Comparison of ENCODE assay signal across 8 mouse cellular contexts in genomic region chr3:51358181-51358580, GRCm38 (mm10). TPM values are rescaled to one million over a fixed set of nuclear protein-coding genes. Genes with fewer than 3 reads are reported as not detected.
DNase-seq lines count a peak whose midpoint lies in the region; ATAC-seq lines count a peak whose summit lies in the region.

No protein-coding gene starts in this region.

- peaks cover 10% of the 10 kb centered on the region for H3K4me1 ChIP-seq in heart, embryonic 10.5 days
- H3K4me1 ChIP-seq in kidney, embryonic 15.5 days = peaks cover 27% of the 10 kb centered on the region
- H3K4me1 ChIP-seq in liver, embryonic 11.5 days (replicated peaks; ENCODE audit: control insufficient read depth, insufficient read depth, low read length) = peaks cover 9% of the 10 kb centered on the region

- 1% methylated on average over 15 of the region's 15 CpGs for WGBS in heart, embryonic 10.5 days
- WGBS in kidney, embryonic 15.5 days = under 1% methylated on average over 15 of the region's 15 CpGs
- under 1% methylated on average over 15 of the region's 15 CpGs for WGBS in liver, embryonic 11.5 days

- H3K9ac ChIP-seq in kidney, embryonic 15.5 days = no peak overlapping the region
- peak overlapping the region; percentile 18; the same call in 1 of the 2 replicates for H3K9ac ChIP-seq in liver, embryonic 11.5 days (ENCODE audit: low read depth, low read length)

- peak overlapping the region; percentile 81 for H3K4me3 ChIP-seq in heart, embryonic 10.5 days
- H3K4me3 ChIP-seq in kidney, embryonic 15.5 days (replicated peaks) = peak overlapping the region; percentile 72
- H3K4me3 ChIP-seq in liver, embryonic 11.5 days (ENCODE audit: low read depth, low read length) = peak overlapping the region; percentile 62

- ATAC-seq in kidney, embryonic 15.5 days (replicated peaks; ENCODE audit: low FRiP score) = peak; percentile 41; the same call in 1 of the 2 replicates
- peak; percentile 73 for ATAC-seq in liver, embryonic 11.5 days (replicated peaks; ENCODE audit: low FRiP score)
- ATAC-seq in monocyte, adult 5-6 weeks (replicated peaks; ENCODE audit: insufficient number of reproducible peaks, low FRiP score, low TSS enrichment, poor library complexity, severe bottlenecking) = 0 out of 2 replicates have a peak, but pooled peaks have one; percentile 20

- H3K36me3 ChIP-seq in heart, embryonic 10.5 days = no peaks in the 10 kb centered on the region
- no peaks in the 10 kb centered on the region for H3K36me3 ChIP-seq in kidney, embryonic 15.5 days
- no peaks in the 10 kb centered on the region for H3K36me3 ChIP-seq in liver, embryonic 11.5 days (ENCODE audit: control insufficient read depth, insufficient read depth, low read length)
- H3K36me3 ChIP-seq in splenic B cell, adult 2 months (ENCODE audit: control insufficient read depth, insufficient read depth, low read length, poor library complexity, severe bottlenecking) = no peaks in the 10 kb centered on the region

- H3K4me2 ChIP-seq in kidney, embryonic 15.5 days = peak overlapping the region; percentile 93
- peak overlapping the region; percentile 72 for H3K4me2 ChIP-seq in liver, embryonic 11.5 days

- DNase-seq in urinary bladder, adult 18-20 months (ENCODE audit: low spot score in 2 of 2) = peak; percentile 33 to 45
- no peak for DNase-seq in urinary bladder, postnatal 10 days (ENCODE audit: low spot score)
- peak; percentile 80 for DNase-seq in embryo, embryonic 11 days
- DNase-seq in heart, embryonic 10.5 days (ENCODE audit: low spot score) = peak; percentile 90
- peak; percentile 93 for DNase-seq in liver, embryonic 11.5 days (ENCODE audit: low spot score)
- peak; percentile 87 for DNase-seq in splenic B cell, adult 2 months (ENCODE audit: low read depth, low spot score)

- H3K9me3 ChIP-seq in heart, embryonic 10.5 days = no peaks in the 10 kb centered on the region
- H3K9me3 ChIP-seq in kidney, embryonic 15.5 days (replicated peaks) = no peaks in the 10 kb centered on the region; the same call in 1 of the 2 replicates
- no peaks in the 10 kb centered on the region for H3K9me3 ChIP-seq in liver, embryonic 11.5 days (ENCODE audit: control insufficient read depth, low read length)

- H3K27ac ChIP-seq in heart, embryonic 10.5 days = no peak overlapping the region
- no peak overlapping the region for H3K27ac ChIP-seq in kidney, embryonic 15.5 days
- no peak overlapping the region for H3K27ac ChIP-seq in liver, embryonic 11.5 days (ENCODE audit: low read depth, low read length)

- no peaks in the 10 kb centered on the region for H3K27me3 ChIP-seq in heart, embryonic 10.5 days (ENCODE audit: insufficient read depth, poor library complexity, severe bottlenecking)
- 0 out of 2 replicates have a peak, but pooled peaks cover 5% of the 10 kb centered on the region for H3K27me3 ChIP-seq in kidney, embryonic 15.5 days
- no peaks in the 10 kb centered on the region for H3K27me3 ChIP-seq in liver, embryonic 11.5 days (replicated peaks; ENCODE audit: control insufficient read depth, insufficient read depth, low read length)
- H3K27me3 ChIP-seq in splenic B cell, adult 2 months (ENCODE audit: control insufficient read depth, insufficient read depth, low read length, poor library complexity, severe bottlenecking) = no peaks in the 10 kb centered on the region

RNA-seq across cellular contexts. Expression of gene Elf2, which starts 17.7 kb away (rescaled TPM):
- polyA plus RNA-seq in heart, embryonic 10.5 days (2016; fragmentation: Nextera tagmentation; extraction: Ambion mirVana) = 40.1 and 43.5 TPM in 2 replicates
- 58.2 and 73.7 TPM in 2 replicates for polyA plus RNA-seq in kidney, embryonic 15.5 days (2015; fragmentation: Nextera tagmentation; extraction: Ambion mirVana)
- 36.5 and 37.9 TPM in 2 replicates for polyA plus RNA-seq in liver, embryonic 11.5 days (2014; fragmentation: Nextera tagmentation; extraction: Ambion mirVana)
- 183 to 185 TPM (median 183 TPM) in 3 replicates for total RNA-seq in monocyte, adult 5-6 weeks (2017)

RNA-seq across cellular contexts. Expression of gene Mgarp, which starts 38.4 kb away (rescaled TPM):
- polyA plus RNA-seq in heart, embryonic 10.5 days (2016; fragmentation: Nextera tagmentation; extraction: Ambion mirVana) = 20.6 and 21.1 TPM in 2 replicates
- polyA plus RNA-seq in kidney, embryonic 15.5 days (2015; fragmentation: Nextera tagmentation; extraction: Ambion mirVana) = 5.3 and 11.4 TPM in 2 replicates
- 4.6 and 5.2 TPM in 2 replicates for polyA plus RNA-seq in liver, embryonic 11.5 days (2014; fragmentation: Nextera tagmentation; extraction: Ambion mirVana)
- total RNA-seq in monocyte, adult 5-6 weeks (2017) = 1.5 TPM in 1 of 3 replicates, not detected in the others

RNA-seq across cellular contexts. Expression of gene Ndufc1, which starts 50.6 kb away (rescaled TPM):
- 874 and 1,125 TPM in 2 replicates for polyA plus RNA-seq in heart, embryonic 10.5 days (2016; fragmentation: Nextera tagmentation; extraction: Ambion mirVana)
- polyA plus RNA-seq in kidney, embryonic 15.5 days (2015; fragmentation: Nextera tagmentation; extraction: Ambion mirVana) = 771 and 842 TPM in 2 replicates
- polyA plus RNA-seq in liver, embryonic 11.5 days (2014; fragmentation: Nextera tagmentation; extraction: Ambion mirVana) = 692 and 701 TPM in 2 replicates
- total RNA-seq in monocyte, adult 5-6 weeks (2017) = 31.4 to 81.5 TPM (median 60.3 TPM) in 3 replicates

RNA-seq across cellular contexts. Expression of gene Naa15, which starts 56.8 kb away (rescaled TPM):
- polyA plus RNA-seq in heart, embryonic 10.5 days (2016; fragmentation: Nextera tagmentation; extraction: Ambion mirVana) = 52.2 and 58.3 TPM in 2 replicates
- polyA plus RNA-seq in kidney, embryonic 15.5 days (2015; fragmentation: Nextera tagmentation; extraction: Ambion mirVana) = 52.3 and 54.6 TPM in 2 replicates
- 48.4 and 50.6 TPM in 2 replicates for polyA plus RNA-seq in liver, embryonic 11.5 days (2014; fragmentation: Nextera tagmentation; extraction: Ambion mirVana)
- 61.2 to 95.8 TPM (median 67.4 TPM) in 3 replicates for total RNA-seq in monocyte, adult 5-6 weeks (2017)

Comparison
In these comparisons a context has a peak if more than half of its experiments do, and no peak if none do; other contexts are left out.
1. ATAC-seq: peak in every context shown above with its lines; median percentile 73 in liver, embryonic 11.5 days; 41 in kidney, embryonic 15.5 days; 20 in monocyte, adult 5-6 weeks.